ENCODE assay signal across 10 mouse cellular contexts in genomic region chr11:82045471-82045870, GRCm38 (mm10). TPM values are rescaled to one million over a fixed set of nuclear protein-coding genes. Genes with fewer than 3 reads are reported as not detected.
DNase-seq lines count a peak whose midpoint lies in the region; ATAC-seq lines count a peak whose summit lies in the region.
"Had no signal": no experiment of that assay in that cellular context is flagged by ENCODE, and none has a peak within 500 bp of the region (broad histone marks: within the 10 kb centered on the region; RNA-seq: fewer than 3 reads in every experiment).

Gene Ccl7 (plus strand): TSS chr11:82045712.

- no peak within 1 kb of the TSS for H3K27ac ChIP-seq in embryonic facial prominence, embryonic 14.5 days (replicated peaks; ENCODE audit: low read depth, low read length)
- H3K27ac ChIP-seq in embryonic facial prominence, embryonic 10.5 days (replicated peaks), result no peak within 1 kb of the TSS
- H3K27ac ChIP-seq in heart, embryonic 15.5 days, result 0 out of 2 replicates have a peak within 1 kb of the TSS, but pooled peaks have one; percentile 9
- H3K27ac ChIP-seq: neural tube, embryonic 12.5 days had no signal

- H3K4me1 ChIP-seq in embryonic facial prominence, embryonic 14.5 days (ENCODE audit: control insufficient read depth, insufficient read depth, low read length), result no peaks in the 10 kb centered on the region; the same call in 1 of the 2 replicates
- peaks cover 6% of the 10 kb centered on the region for H3K4me1 ChIP-seq in embryonic facial prominence, embryonic 10.5 days
- peaks cover 2% of the 10 kb centered on the region; the same call in 1 of the 2 replicates for H3K4me1 ChIP-seq in heart, embryonic 15.5 days (replicated peaks)
- H3K4me1 ChIP-seq: neural tube, embryonic 12.5 days had no signal

- H3K4me3 ChIP-seq in embryonic facial prominence, embryonic 14.5 days (ENCODE audit: low read depth, low read length), result no peak within 1 kb of the TSS
- no peak within 1 kb of the TSS for H3K4me3 ChIP-seq in embryonic facial prominence, embryonic 10.5 days
- no peak within 1 kb of the TSS for H3K4me3 ChIP-seq in heart, embryonic 15.5 days
- H3K4me3 ChIP-seq: neural tube, embryonic 12.5 days had no signal

- H3K4me2 ChIP-seq in embryonic facial prominence, embryonic 14.5 days (ENCODE audit: low read depth, low read length), result no peak within 1 kb of the TSS
- no peak within 1 kb of the TSS for H3K4me2 ChIP-seq in heart, embryonic 15.5 days
- H3K4me2 ChIP-seq: neural tube, embryonic 12.5 days had no signal

- peak; percentile 32 for DNase-seq in embryonic facial prominence, embryonic 14.5 days (ENCODE audit: low spot score)
- DNase-seq in embryonic facial prominence, embryonic 10.5 days (ENCODE audit: low spot score), result no peak
- DNase-seq in urinary bladder, postnatal 14 days (ENCODE audit: low spot score), result peak; percentile 43
- no peak for DNase-seq in urinary bladder, postnatal 10 days (ENCODE audit: low spot score)
- DNase-seq in embryo, embryonic 10.5 days (ENCODE audit: low spot score), result no peak
- DNase-seq in thymus, postnatal 36 days, result no peak
- DNase-seq in left cerebral cortex, adult 11 months (ENCODE audit: low spot score), result no peak

- no peaks in the 10 kb centered on the region for H3K36me3 ChIP-seq in embryonic facial prominence, embryonic 14.5 days (ENCODE audit: control insufficient read depth, insufficient read depth, low read length)
- H3K36me3 ChIP-seq in embryonic facial prominence, embryonic 10.5 days (replicated peaks), result no peaks in the 10 kb centered on the region
- no peaks in the 10 kb centered on the region for H3K36me3 ChIP-seq in heart, embryonic 15.5 days
- H3K36me3 ChIP-seq: neural tube, embryonic 12.5 days had no signal

- 68% methylated on average over 3 of the region's 3 CpGs for WGBS in embryonic facial prominence, embryonic 14.5 days
- WGBS in embryonic facial prominence, embryonic 10.5 days, result 85% methylated on average over 3 of the region's 3 CpGs
- WGBS in heart, embryonic 15.5 days, result 51% methylated on average over 3 of the region's 3 CpGs

- no peak within 1 kb of the TSS for H3K9ac ChIP-seq in embryonic facial prominence, embryonic 14.5 days (ENCODE audit: low read depth, low read length)
- H3K9ac ChIP-seq in heart, embryonic 15.5 days, result no peak within 1 kb of the TSS
- H3K9ac ChIP-seq: neural tube, embryonic 12.5 days had no signal

- ATAC-seq in embryonic facial prominence, embryonic 14.5 days (ENCODE audit: low read depth), result no peak
- ATAC-seq in heart, embryonic 15.5 days (replicated peaks; ENCODE audit: insufficient number of reproducible peaks, insufficient read depth, low FRiP score, low read depth), result no peak

- H3K27me3 ChIP-seq in embryonic facial prominence, embryonic 14.5 days (replicated peaks; ENCODE audit: control insufficient read depth, insufficient read depth, low read length), result no peaks in the 10 kb centered on the region
- H3K27me3 ChIP-seq in embryonic facial prominence, embryonic 10.5 days (replicated peaks; ENCODE audit: low read depth, poor library complexity, severe bottlenecking), result no peaks in the 10 kb centered on the region
- no peaks in the 10 kb centered on the region for H3K27me3 ChIP-seq in heart, embryonic 15.5 days
- H3K27me3 ChIP-seq: neural tube, embryonic 12.5 days had no signal

- no peaks in the 10 kb centered on the region for H3K9me3 ChIP-seq in embryonic facial prominence, embryonic 14.5 days (ENCODE audit: control insufficient read depth, low read length)
- H3K9me3 ChIP-seq in embryonic facial prominence, embryonic 10.5 days, result no peaks in the 10 kb centered on the region
- no peaks in the 10 kb centered on the region for H3K9me3 ChIP-seq in heart, embryonic 15.5 days (replicated peaks)
- H3K9me3 ChIP-seq: neural tube, embryonic 12.5 days had no signal

RNA-seq across cellular contexts. Expression of gene Ccl7, which starts in this region (rescaled TPM):
- polyA plus RNA-seq in embryonic facial prominence, embryonic 14.5 days (2014; fragmentation: Nextera tagmentation; extraction: Ambion mirVana), result 5.3 and 6.3 TPM in 2 replicates
- polyA plus RNA-seq in embryonic facial prominence, embryonic 10.5 days (2016; fragmentation: Nextera tagmentation; extraction: Ambion mirVana), result 0.19 TPM in 1 of 2 replicates, not detected in the other
- polyA plus RNA-seq in heart, embryonic 15.5 days (2015; fragmentation: Nextera tagmentation; extraction: Ambion mirVana), result 4.9 and 5.0 TPM in 2 replicates
- polyA plus RNA-seq: embryonic facial prominence, embryonic 11.5 days had no signal

Comparison
In these comparisons a context has a peak if more than half of its experiments do, and no peak if none do; other contexts are left out.
1. DNase-seq: peak in embryonic facial prominence, embryonic 14.5 days (single experiment) and urinary bladder, postnatal 14 days (single experiment); none in embryonic facial prominence, embryonic 10.5 days (single experiment), urinary bladder, postnatal 10 days (single experiment), embryo, embryonic 10.5 days (single experiment), thymus, postnatal 36 days (0 of 2) and left cerebral cortex, adult 11 months (single experiment).